Mouse (Mus musculus) mature B cell (primary cell): ENCODE results near the gene Ccn2.

ENCODE experiments used
- in situ Hi-C: fragments of 300-500 bp; cut with MboI; formaldehyde crosslinking; loops from 2 replicates; pipeline ENCODE4 v1.14.3; 2019

The Ccn2 gene

DNA sequence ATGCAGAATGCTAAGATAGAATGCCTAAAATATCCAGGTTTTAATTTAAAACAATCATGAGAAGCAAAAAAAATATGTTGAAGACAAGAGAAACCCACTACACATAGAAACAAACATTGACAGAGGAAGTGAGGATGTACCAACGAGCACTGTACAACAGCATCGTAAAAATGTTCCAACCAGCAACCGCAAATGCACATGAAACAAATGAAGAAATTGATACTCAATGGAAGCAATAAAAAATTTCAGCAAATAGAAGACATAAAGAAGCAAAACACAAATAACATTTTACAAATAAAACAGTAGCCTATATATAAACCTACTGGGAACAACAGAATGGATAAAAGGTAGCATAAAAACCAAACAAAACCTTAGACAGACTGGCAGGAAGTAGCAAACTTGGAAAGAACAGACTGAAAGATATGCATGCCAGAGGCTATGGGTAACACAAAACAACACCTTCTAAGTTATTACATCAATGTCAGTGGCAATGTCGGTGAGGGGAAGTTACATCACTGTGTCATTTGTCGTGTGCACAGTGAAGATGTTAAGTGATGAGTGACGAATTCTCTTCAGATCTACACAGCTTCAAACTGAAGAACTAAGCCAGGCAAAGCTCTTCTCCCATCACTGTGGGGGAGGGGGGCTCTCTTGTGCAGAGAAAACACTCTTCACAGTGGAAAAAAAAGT lies 45.1 kb downstream of the Ccn2 start:
- in situ Hi-C loops, result no loop called here

DNA sequence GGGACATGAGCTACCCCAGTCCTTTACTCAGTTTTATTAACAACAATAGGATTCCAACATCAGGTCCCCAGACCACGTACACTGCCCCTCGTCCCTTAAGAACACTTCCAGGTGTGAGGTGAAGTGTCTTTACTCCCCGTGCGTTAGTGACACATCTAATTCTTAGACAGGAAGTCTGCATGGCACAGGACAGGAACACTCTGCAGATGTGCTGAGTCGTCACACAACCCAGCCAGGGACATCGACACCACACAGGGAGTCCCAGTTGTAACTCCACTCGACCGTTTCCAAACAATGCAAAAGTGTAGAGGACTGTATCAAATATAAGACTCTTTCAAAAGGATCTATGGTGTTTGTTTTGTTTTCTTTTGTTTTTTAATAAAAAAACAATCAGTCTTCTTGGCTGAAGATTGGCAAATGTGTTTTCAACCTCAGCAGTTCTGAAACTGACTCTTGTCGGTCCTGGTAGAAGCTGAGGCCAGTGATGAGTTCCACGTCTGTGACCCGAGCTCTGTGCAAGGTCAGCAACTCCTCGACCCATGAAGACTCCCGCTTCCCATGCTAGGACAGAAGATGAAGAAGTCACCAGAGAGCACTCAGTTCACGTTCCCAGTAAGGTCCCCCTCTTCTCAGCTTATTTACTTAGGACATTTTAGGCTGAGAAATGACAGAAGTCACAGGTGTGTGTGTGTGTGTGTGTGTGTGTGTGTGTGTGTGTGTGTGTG lies 46.3 kb downstream of the Ccn2 start:
- in situ Hi-C loops, result no loop called here

GRCm38 (mm10) chr10:24642796-24643580 lies 47.7 kb downstream of the Ccn2 start:
- in situ Hi-C loops, result no loop called here

DNA sequence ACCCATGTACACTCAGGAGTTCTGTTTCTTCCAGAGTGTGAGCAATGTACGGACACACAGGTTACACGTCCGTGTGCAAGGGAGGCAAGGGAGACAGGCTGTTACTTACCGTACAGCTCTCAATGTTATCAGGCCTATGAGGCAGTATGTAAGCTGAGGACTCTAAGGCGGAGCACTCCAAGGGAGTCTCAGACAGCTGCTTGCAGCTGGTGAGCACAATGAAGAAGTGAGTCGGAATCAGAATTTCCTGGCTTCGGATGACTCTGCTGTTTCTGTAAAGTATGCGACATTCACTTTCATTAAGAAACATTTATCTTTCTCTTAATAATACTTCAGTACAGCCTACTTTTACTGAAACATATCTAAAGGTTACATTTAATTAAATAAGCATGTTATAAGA lies 49.9 kb downstream of the Ccn2 start:
- in situ Hi-C loops, result no loop called here
